Mouse (Mus musculus): ENCODE data around the gene Otoa. TPM values are rescaled to one million over a fixed set of nuclear protein-coding genes. Genes with fewer than 3 reads are reported as not detected.

Otoa gene
- polyA plus RNA-seq, 1 experiment from 2014 or later = 0.05 TPM

DNA sequence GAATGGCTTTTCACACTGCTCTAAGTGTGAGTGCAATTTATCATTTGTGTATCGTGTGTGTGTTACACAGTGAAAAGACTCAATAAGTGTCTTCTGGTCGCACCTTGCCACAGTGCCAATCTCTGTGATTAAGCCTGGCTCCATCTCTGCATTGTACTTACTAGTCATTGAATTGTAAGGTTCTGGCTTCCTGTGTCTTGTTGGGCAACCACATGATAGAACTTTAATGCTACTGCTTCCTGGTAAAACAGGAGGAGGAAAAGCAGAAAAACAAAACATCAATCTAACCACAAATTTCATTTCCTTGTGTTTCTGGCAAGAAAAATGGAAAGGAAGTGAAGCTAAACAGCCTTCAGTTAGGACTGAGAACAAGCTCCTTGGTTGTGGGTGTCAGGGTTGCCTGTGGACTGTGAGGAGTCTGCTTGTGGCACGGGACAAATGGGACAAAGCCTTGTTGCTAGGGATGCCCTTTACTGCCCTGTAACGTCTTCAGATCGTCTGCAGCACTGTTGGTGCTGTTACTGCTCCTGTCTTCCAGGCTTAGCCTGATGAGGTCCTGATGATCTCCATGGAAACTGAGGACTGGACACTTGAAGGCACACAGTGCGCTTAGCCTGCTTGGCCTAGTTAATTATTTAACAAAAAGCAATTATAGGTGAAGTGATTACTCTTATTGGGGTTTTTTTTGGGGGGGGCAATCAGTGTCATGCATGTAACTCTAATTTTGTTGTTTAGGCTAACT is 21.8 kb upstream of the Otoa start:
- H3K4me3 ChIP-seq = no peak overlapping the region
- no peaks in the 10 kb centered on the region for H3K27me3 ChIP-seq (replicated peaks; ENCODE audit: low read depth, poor library complexity, severe bottlenecking)
- peaks cover 86% of the 10 kb centered on the region for H3K36me3 ChIP-seq (replicated peaks)
- H3K4me1 ChIP-seq = no peaks in the 10 kb centered on the region
- no peaks in the 10 kb centered on the region for H3K9me3 ChIP-seq
- WGBS = 82% methylated on average over 6 of the region's 6 CpGs
- no peak overlapping the region for H3K27ac ChIP-seq (replicated peaks)
- DNase-seq (ENCODE audit: low spot score) = no peak

DNA sequence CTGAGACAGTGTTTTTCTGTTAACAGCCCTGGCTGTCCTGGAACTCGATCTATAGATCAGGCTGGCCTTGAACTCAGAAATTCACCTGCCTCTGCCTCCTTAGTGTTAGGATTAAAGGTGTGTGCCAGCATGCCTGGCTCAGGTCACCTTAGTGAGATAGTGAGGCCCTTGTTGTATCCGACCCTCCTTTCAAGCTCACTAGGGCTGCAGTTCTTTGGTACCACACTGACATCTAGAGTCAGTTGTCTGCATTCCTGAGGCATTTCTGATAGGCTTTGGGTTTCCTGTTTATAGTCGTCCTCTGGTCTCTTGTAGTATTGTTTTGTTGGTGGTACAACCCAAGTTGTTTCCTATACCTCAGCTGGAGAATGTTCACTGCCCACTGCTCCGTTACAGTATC is 17.1 kb upstream of the Otoa start:
- Histone ChIP-seq H3K27ac (replicated peaks) (no peak overlapping the region), H3K36me3 (replicated peaks) (peaks cover 76% of the 10 kb centered on the region), H3K4me3 (no peak overlapping the region), H3K4me1 (no peaks in the 10 kb centered on the region), H3K9me3 (no peaks in the 10 kb centered on the region), H3K27me3 (replicated peaks; ENCODE audit: low read depth, poor library complexity, severe bottlenecking) (no peaks in the 10 kb centered on the region)
- 73% methylated on average over 4 of the region's 4 CpGs for WGBS
- DNase-seq (ENCODE audit: low spot score) = no peak

DNA sequence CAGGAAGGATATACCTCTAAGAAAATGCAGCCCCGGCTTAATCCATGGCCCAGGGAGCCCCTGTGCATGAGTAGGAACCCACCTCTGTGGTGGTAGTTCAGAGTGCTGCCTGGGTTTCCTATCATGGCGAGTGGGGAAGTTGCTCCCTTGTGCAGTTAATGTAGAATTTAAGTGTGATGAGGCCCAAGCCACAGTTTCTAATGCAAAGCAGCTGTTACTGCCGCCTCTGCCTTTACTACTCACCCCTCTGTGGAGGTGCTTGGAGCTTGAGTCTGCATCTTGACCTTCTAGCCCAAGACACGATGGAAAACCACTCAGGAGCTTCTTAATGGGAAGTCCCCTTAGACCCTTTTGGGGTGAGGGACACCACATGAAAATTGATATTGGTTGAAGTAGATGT is 10.2 kb upstream of the Otoa start:
- peaks cover 84% of the 10 kb centered on the region for H3K36me3 ChIP-seq (replicated peaks)
- 84% methylated on average over 4 of the region's 4 CpGs for WGBS
- H3K4me1 ChIP-seq = no peaks in the 10 kb centered on the region
- no peaks in the 10 kb centered on the region for H3K9me3 ChIP-seq
- H3K27ac ChIP-seq (replicated peaks) = no peak overlapping the region
- H3K27me3 ChIP-seq (replicated peaks; ENCODE audit: low read depth, poor library complexity, severe bottlenecking) = no peaks in the 10 kb centered on the region
- H3K4me3 ChIP-seq = no peak overlapping the region
- DNase-seq (ENCODE audit: low spot score) = no peak

DNA sequence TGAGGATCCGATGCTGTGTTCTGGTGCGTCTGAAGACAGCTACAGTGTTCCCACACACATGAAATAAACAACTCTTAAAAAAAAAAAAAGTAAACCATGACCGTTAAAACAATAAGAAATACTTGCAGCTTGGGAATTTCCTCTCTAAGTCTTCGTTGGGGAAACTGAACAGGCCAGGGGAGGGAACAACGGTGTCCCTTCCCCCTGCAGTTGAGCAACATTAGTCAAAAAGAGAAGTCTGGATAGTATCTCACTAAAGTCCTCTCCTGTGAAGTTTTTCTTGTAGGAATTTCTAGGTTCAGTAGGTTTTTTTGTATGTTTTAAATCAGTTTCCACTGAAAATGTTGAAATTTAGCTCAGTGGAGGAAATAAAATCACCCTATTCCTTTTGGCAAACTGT is 8.9 kb upstream of the Otoa start:
- Histone ChIP-seq H3K4me3 (no peak overlapping the region), H3K9me3 (no peaks in the 10 kb centered on the region), H3K36me3 (replicated peaks) (peaks cover 86% of the 10 kb centered on the region), H3K27me3 (replicated peaks; ENCODE audit: low read depth, poor library complexity, severe bottlenecking) (no peaks in the 10 kb centered on the region), H3K27ac (replicated peaks) (no peak overlapping the region), H3K4me1 (no peaks in the 10 kb centered on the region)
- WGBS = 88% methylated on average over 5 of the region's 5 CpGs
- no peak for DNase-seq (ENCODE audit: low spot score)

DNA sequence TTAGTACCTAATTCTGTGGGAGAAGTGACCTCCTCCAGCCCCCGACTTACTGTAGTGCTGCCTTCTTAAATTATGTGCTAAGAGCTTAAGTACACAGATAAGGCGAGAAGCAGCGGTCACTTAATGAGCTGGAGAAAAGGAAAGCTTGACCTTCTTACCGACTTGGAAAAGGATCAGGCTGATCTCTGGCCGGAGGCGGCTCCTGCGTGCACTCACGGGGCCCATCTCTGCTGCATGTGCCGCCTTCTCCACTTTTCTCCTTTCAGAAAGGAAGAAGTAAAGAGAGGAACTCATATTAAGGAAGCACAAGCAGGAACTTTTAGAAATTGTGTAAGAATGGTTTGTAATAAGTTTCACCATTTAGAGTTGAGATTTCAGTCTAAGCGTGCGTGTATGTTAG is 7.2 kb upstream of the Otoa start, which contains the start of gene Igsf6:
Igsf6 (minus strand) TSS at position 292 of the 400 bp plus-strand sequence.
- Histone ChIP-seq H3K36me3 (replicated peaks) (peaks cover 90% of the 10 kb centered on the region), H3K27me3 (replicated peaks; ENCODE audit: low read depth, poor library complexity, severe bottlenecking) (no peaks in the 10 kb centered on the region), H3K4me1 (no peaks in the 10 kb centered on the region), H3K27ac (replicated peaks) (no peak within 1 kb of the TSS), H3K9me3 (no peaks in the 10 kb centered on the region), H3K4me3 (no peak within 1 kb of the TSS)
- WGBS = 82% methylated on average over 11 of the region's 11 CpGs
- no peak for DNase-seq (ENCODE audit: low spot score)

DNA sequence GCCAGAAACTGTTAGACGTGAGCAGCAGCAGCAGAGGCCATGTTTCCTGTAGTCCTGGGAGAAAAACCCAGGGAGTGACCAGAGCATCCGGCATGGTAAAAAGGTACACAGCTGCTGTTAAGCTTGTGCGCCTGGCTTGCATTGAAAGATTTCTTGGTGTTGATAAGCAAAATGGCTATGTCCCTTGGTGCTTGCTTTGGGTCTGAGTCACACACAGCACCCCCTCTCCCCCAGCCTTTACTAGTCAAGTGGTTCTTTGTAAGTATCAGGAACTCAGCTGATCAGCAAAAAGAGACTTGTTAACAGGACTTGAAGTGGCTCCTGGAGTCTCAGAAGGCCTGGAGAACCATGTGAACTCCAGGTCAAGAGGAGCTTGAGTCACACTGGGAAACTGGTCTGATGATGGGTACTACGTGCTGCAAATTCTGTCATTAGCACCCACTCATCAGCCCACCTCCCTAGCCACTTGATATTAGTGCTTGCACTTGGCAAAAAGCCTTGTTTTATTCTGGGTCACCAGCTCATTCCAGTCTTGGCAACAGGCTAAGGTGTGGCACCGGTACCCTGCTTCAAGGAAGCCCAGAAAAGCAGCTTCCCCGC is 6.5 kb upstream of the Otoa start:
- no peak for DNase-seq (ENCODE audit: low spot score)
- H3K27me3 ChIP-seq (replicated peaks; ENCODE audit: low read depth, poor library complexity, severe bottlenecking) = no peaks in the 10 kb centered on the region
- H3K9me3 ChIP-seq = no peaks in the 10 kb centered on the region
- 86% methylated on average over 6 of the region's 6 CpGs for WGBS
- H3K4me1 ChIP-seq = no peaks in the 10 kb centered on the region
- H3K4me3 ChIP-seq = no peak overlapping the region
- H3K36me3 ChIP-seq (replicated peaks) = peaks cover 92% of the 10 kb centered on the region
- no peak overlapping the region for H3K27ac ChIP-seq (replicated peaks)

DNA sequence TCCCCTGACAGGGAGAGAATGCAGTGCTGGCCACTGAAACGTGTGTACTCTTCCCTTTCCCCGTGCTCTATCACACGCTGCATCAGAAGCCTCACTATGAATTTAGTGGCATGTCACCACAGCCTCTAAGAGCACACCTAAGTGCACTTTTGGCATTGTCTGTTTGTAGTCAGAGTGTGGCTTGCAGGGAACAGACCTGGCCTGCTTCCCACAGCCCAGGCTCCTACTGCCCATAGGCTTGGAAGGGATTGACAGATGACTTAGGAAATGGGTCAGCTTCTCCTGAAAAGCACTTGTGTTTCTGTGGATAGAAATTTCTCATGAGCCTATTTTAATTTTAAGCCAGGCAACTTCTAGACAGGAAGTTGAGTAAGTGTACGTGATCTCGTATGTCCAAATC is 6.0 kb upstream of the Otoa start:
- no peak for DNase-seq (ENCODE audit: low spot score)
- Histone ChIP-seq H3K4me3 (no peak overlapping the region), H3K27ac (replicated peaks) (no peak overlapping the region), H3K9me3 (no peaks in the 10 kb centered on the region), H3K4me1 (no peaks in the 10 kb centered on the region), H3K27me3 (replicated peaks; ENCODE audit: low read depth, poor library complexity, severe bottlenecking) (no peaks in the 10 kb centered on the region), H3K36me3 (replicated peaks) (peaks cover 92% of the 10 kb centered on the region)
- WGBS = 90% methylated on average over 5 of the region's 5 CpGs

DNA sequence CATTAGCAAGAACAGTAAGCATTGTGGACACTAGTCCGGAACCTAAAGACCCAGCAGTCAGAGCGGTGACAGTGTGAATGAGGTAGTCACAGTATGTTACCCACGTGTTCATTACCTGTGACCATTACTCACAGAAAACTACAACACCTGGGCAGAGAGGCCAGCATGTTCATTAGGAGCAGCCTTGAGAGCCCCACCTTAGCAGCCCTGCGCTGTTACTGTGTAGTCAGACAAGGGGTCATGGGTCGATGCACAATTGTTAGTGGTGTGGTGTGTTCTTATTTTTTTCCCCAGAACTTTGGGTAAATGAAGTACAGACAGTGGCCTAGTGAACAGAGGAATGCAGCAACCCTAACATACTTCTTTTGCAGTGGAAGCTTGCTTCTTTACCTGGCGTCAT is 4.1 kb upstream of the Otoa start:
- no peaks in the 10 kb centered on the region for H3K9me3 ChIP-seq
- DNase-seq (ENCODE audit: low spot score) = no peak
- H3K36me3 ChIP-seq (replicated peaks) = peaks cover 77% of the 10 kb centered on the region
- H3K4me3 ChIP-seq = no peak overlapping the region
- 88% methylated on average over 6 of the region's 6 CpGs for WGBS
- H3K4me1 ChIP-seq = peaks cover 5% of the 10 kb centered on the region; the same call in 1 of the 2 replicates
- H3K27ac ChIP-seq (replicated peaks) = no peak overlapping the region
- H3K27me3 ChIP-seq (replicated peaks; ENCODE audit: low read depth, poor library complexity, severe bottlenecking) = no peaks in the 10 kb centered on the region

DNA sequence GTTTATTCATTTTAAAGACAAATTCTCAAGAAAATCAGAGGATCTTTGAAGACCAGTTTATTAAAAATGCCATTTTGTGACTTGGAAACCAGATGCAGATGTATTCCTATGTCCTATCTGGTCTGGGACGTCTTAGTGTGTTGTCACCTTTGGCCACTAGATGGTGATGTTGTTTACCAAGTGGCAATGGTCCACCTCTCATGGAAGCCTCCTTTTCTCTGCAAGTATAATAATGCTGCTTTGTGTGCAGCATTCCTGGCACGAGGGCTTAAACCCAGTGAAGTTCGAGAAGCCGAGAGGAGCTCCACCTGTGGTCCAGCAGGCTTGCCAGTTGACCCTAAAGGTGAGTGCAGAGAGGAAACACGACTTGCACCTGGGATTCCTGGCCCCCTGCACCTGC is 3.6 kb upstream of the Otoa start:
- H3K4me1 ChIP-seq = peaks cover 5% of the 10 kb centered on the region; the same call in 1 of the 2 replicates
- no peaks in the 10 kb centered on the region for H3K27me3 ChIP-seq (replicated peaks; ENCODE audit: low read depth, poor library complexity, severe bottlenecking)
- no peak overlapping the region for H3K4me3 ChIP-seq
- no peak overlapping the region for H3K27ac ChIP-seq (replicated peaks)
- H3K36me3 ChIP-seq (replicated peaks) = peaks cover 75% of the 10 kb centered on the region
- peak; percentile 57 for DNase-seq (ENCODE audit: low spot score)
- 17% methylated on average over 5 of the region's 5 CpGs for WGBS
- no peaks in the 10 kb centered on the region for H3K9me3 ChIP-seq

DNA sequence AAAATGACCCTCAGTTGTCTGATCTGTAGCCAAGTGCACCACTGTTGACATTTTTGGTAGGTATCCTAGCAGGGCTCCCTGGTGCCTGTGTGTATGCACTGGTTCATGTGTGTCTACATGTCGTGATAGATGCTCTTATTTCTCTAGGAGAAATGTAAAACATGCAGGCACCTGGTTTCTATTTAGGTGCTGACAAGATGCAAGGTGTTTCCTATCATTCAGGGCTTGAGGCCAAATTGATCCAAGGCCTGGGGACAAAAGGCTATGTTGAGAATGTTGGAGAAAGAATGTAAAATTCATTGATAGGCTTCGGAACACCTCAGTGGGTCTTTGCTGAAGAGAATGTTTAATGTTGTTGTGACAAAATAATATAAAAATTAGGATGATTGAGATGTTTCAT is 366 bp downstream of the Otoa start:
- H3K4me1 ChIP-seq = peaks cover 21% of the 10 kb centered on the region
- DNase-seq (ENCODE audit: low spot score) = no peak
- H3K27me3 ChIP-seq (replicated peaks; ENCODE audit: low read depth, poor library complexity, severe bottlenecking) = no peaks in the 10 kb centered on the region
- H3K9me3 ChIP-seq = no peaks in the 10 kb centered on the region
- no peak overlapping the region for H3K4me3 ChIP-seq
- no peak overlapping the region for H3K27ac ChIP-seq (replicated peaks)
- 64% methylated on average over 2 of the region's 2 CpGs for WGBS
- H3K36me3 ChIP-seq (replicated peaks) = peaks cover 44% of the 10 kb centered on the region

DNA sequence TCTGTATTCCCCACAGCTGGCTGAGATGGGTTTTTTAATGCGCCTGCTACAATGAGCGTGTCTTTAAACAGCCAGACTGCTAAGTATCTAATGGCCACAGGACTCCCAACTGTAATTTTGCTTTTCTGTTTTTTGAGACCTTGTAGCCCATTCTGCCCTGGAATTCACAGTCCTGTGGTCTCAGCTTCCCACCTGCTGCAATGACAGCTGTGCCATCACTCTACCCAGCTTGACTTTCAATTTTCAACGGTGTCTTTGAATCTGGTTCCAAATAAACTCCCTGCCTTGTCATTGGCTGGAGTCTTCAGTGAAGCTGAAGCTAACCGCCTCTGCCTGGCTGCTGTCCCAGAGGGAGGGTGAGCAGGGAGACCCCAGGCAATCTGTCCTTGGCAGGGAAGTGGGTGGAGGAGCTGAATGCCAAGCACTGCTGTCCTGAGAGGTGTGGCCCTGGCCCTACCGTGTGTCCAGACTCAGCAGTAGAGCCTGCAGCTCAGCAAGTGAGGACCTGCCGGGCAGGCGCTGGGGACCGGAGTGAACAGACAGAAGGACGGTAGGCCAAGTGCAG is 1.6 kb downstream of the Otoa start:
- H3K9me3 ChIP-seq = no peaks in the 10 kb centered on the region
- H3K4me3 ChIP-seq = no peak overlapping the region
- H3K27me3 ChIP-seq (replicated peaks; ENCODE audit: low read depth, poor library complexity, severe bottlenecking) = no peaks in the 10 kb centered on the region
- peak overlapping the region; percentile 54; the same call in 1 of the 2 replicates for H3K27ac ChIP-seq (replicated peaks)
- H3K36me3 ChIP-seq (replicated peaks) = peaks cover 32% of the 10 kb centered on the region
- H3K4me1 ChIP-seq = peaks cover 23% of the 10 kb centered on the region
- 76% methylated on average over 9 of the region's 9 CpGs for WGBS
- no peak for DNase-seq (ENCODE audit: low spot score)

DNA sequence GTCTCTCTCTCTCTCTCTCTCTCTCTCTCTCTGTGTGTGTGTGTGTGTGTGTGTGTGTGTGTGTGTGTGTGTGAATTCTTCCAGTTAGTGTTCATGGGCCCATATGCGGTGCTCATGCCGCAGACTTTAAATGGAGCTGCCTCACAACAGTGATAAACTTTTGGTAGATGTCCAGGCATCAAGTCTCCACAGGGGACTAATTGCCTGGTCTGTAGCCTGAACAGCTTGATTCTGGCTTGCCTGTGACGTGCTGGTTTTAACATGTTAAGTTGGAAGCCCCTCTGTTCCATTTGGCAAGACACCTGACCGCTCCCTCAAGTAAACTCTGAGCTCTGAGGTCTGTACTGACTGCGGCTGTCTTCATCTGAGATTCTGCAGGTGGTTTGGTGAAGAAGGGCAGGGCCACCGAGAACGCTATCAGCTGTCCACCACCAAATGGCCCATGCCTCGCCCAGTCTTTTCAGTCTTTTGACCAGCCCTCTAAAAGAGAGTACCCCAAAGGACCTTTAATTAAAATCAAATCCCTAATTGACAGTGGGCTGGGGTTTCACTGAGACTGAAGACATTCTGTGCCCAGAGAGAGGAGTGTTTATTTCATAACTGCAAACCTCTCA is 3.5 kb downstream of the Otoa start:
- no peaks in the 10 kb centered on the region for H3K27me3 ChIP-seq (replicated peaks; ENCODE audit: low read depth, poor library complexity, severe bottlenecking)
- H3K27ac ChIP-seq (replicated peaks) = no peak overlapping the region
- no peaks in the 10 kb centered on the region for H3K9me3 ChIP-seq
- peaks cover 13% of the 10 kb centered on the region for H3K36me3 ChIP-seq (replicated peaks)
- H3K4me3 ChIP-seq = no peak overlapping the region
- peaks cover 23% of the 10 kb centered on the region for H3K4me1 ChIP-seq
- no peak for DNase-seq (ENCODE audit: low spot score)
- WGBS = 70% methylated on average over 8 of the region's 8 CpGs
